Mouse (Mus musculus) G1E (cell line): ENCODE measurements around the gene Prickle1. TPM values are rescaled to one million over a fixed set of nuclear protein-coding genes. Genes with fewer than 3 reads are reported as not detected.

Experiments
- ATAC-seq: 2 replicates; pipeline ENCODE4 v1.8.0; 2016; ENCODE audit warnings: mild to moderate bottlenecking; ENCODE audit not compliant: insufficient number of reproducible peaks, poor library complexity, low FRiP score, severe bottlenecking; ENCODE audit errors: extremely low read depth
- DNase-seq: peaks from one replicate; pipeline ENCODE4 v3.0.0; 2012; ENCODE audit warnings: low spot score
- H3K27me3 ChIP-seq: 2 replicates; pipeline ENCODE4 v1.6.1; 2012; ENCODE audit warnings: mild to moderate bottlenecking, low read length, inconsistent platforms; ENCODE audit not compliant: insufficient read depth
- H3K36me3 ChIP-seq: replicated peaks from 2 replicates; pipeline ENCODE3; 2012; ENCODE audit warnings: mild to moderate bottlenecking, inconsistent platforms
- H3K4me1 ChIP-seq: 2 replicates; pipeline ENCODE4 v1.6.1; 2012; ENCODE audit warnings: low read depth, low read length, inconsistent platforms, mixed read lengths; ENCODE audit not compliant: insufficient read depth
- H3K4me3 ChIP-seq: 2 replicates; pipeline ENCODE4 v1.5.1; 2012; ENCODE audit warnings: low read depth, mild to moderate bottlenecking, inconsistent platforms, low read length, moderate library complexity, mixed read lengths
- H3K9me3 ChIP-seq: replicated peaks from 2 replicates; pipeline ENCODE4 v1.6.1; 2012; ENCODE audit warnings: inconsistent platforms
- CTCF ChIP-seq: IDR thresholded peaks from 2 replicates; pipeline ENCODE4 v1.5.1; 2012; ENCODE audit warnings: low read depth, low read length, inconsistent platforms, mixed read lengths
- GATA1 ChIP-seq: IDR thresholded peaks from 2 replicates; pipeline ENCODE4 v1.6.1; 2012; ENCODE audit warnings: borderline replicate concordance, low read length, inconsistent platforms, mixed read lengths
- GATA2 ChIP-seq: IDR thresholded peaks from 2 replicates; pipeline ENCODE4 v1.6.1; 2012; ENCODE audit warnings: low read depth, low read length, inconsistent platforms, borderline replicate concordance
- POLR2AphosphoS5 ChIP-seq: IDR thresholded peaks from 2 replicates; pipeline ENCODE4 v1.6.1; 2012; ENCODE audit warnings: low read depth, low read length, inconsistent platforms; ENCODE audit not compliant: insufficient replicate concordance
- TAL1 ChIP-seq: conservative IDR thresholded peaks from 2 replicates; pipeline ENCODE4 v1.6.1; 2012; ENCODE audit warnings: low read depth, low read length, inconsistent platforms, mixed read lengths
- polyA plus RNA-seq: library from polyadenylated mRNA; stranded (reverse); fragments of >175 nt; gene quantifications from 2 replicates; pipeline ENCODE4 v1.2.3, GENCODE M21; 2012
- total RNA-seq, 2 experiments: library from RNA; stranded (forward) in 1 of 2; stranded (reverse) in 1 of 2; fragments of 200-1000 nt in 1 of 2; fragments of >200 nt in 1 of 2; fragmentation: Nextera tagmentation in 1 of 2; gene quantifications; 2 replicates each; pipeline ENCODE4 v1.2.3; 2014 to 2017

The Prickle1 gene
- total and polyA plus RNA-seq, 3 experiments, result under 0.01 TPM; not detected in 2

GRCm38 (mm10) chr15:93521088-93521786, 74.5 kb downstream of the Prickle1 start:
- TF ChIP-seq POLR2AphosphoS5, result no peak
- TF ChIP-seq GATA1, result no peak
- TF ChIP-seq CTCF, result no peak
- no peak for TF ChIP-seq GATA2
- TF ChIP-seq TAL1, result no peak
- H3K9me3 ChIP-seq, result peaks cover 25% of the 10 kb centered on the region
- H3K27me3 ChIP-seq, result no peaks in the 10 kb centered on the region
- DNase-seq (no peak), ATAC-seq (no peak)
- H3K4me3 ChIP-seq, result no peak overlapping the region
- no peaks in the 10 kb centered on the region for H3K4me1 ChIP-seq
- no peaks in the 10 kb centered on the region for H3K36me3 ChIP-seq

- TF ChIP-seq CTCF, result no peak
Measured at GRCm38 (mm10) chr15:93519836-93520826, 75.6 kb downstream of the Prickle1 start.

GRCm38 (mm10) chr15:93518941-93519835, 76.5 kb downstream of the Prickle1 start:
- ATAC-seq, result no peak
- H3K27me3 ChIP-seq, result no peaks in the 10 kb centered on the region

More at GRCm38 (mm10) chr15:93519836-93520826, 75.6 kb downstream of the Prickle1 start:
- H3K9me3 ChIP-seq, result peaks cover 22% of the 10 kb centered on the region
- no peaks in the 10 kb centered on the region for H3K4me1 ChIP-seq
- ATAC-seq, result no peak
- no peaks in the 10 kb centered on the region for H3K36me3 ChIP-seq
- no peak overlapping the region for H3K4me3 ChIP-seq
- DNase-seq, result no peak
- H3K27me3 ChIP-seq, result no peaks in the 10 kb centered on the region

GRCm38 (mm10) chr15:93518143-93518902, 77.4 kb downstream of the Prickle1 start:
- H3K4me1 ChIP-seq, result no peaks in the 10 kb centered on the region
- H3K36me3 ChIP-seq, result no peaks in the 10 kb centered on the region
- DNase-seq (no peak), ATAC-seq (no peak)
- TF ChIP-seq POLR2AphosphoS5 (no peak), TAL1 (no peak), GATA1 (no peak), CTCF (no peak), GATA2 (no peak)
- no peak overlapping the region for H3K4me3 ChIP-seq
- no peaks in the 10 kb centered on the region for H3K27me3 ChIP-seq
- H3K9me3 ChIP-seq, result peaks cover 20% of the 10 kb centered on the region

More at GRCm38 (mm10) chr15:93518941-93519835, 76.5 kb downstream of the Prickle1 start:
- Histone ChIP-seq H3K4me3 (no peak overlapping the region; the same call in 1 of the 2 replicates), H3K4me1 (no peaks in the 10 kb centered on the region), H3K36me3 (no peaks in the 10 kb centered on the region), H3K9me3 (peaks cover 22% of the 10 kb centered on the region)
- TF ChIP-seq GATA2, result no peak
- TF ChIP-seq TAL1, result no peak
- no peak for TF ChIP-seq POLR2AphosphoS5
- no peak for TF ChIP-seq GATA1
- TF ChIP-seq CTCF, result no peak
- DNase-seq, result no peak

GRCm38 (mm10) chr15:93517022-93517565, 78.6 kb downstream of the Prickle1 start:
- Histone ChIP-seq H3K27me3 (no peaks in the 10 kb centered on the region), H3K36me3 (no peaks in the 10 kb centered on the region), H3K9me3 (peaks cover 15% of the 10 kb centered on the region), H3K4me1 (no peaks in the 10 kb centered on the region), H3K4me3 (no peak overlapping the region)
- TF ChIP-seq GATA2 (no peak), POLR2AphosphoS5 (no peak), CTCF (no peak), TAL1 (no peak), GATA1 (no peak)
- no peak for ATAC-seq
- DNase-seq, result no peak
